Mouse (Mus musculus): ENCODE data around the gene Lemd1. TPM values are rescaled to one million over a fixed set of nuclear protein-coding genes. Genes with fewer than 3 reads are reported as not detected.

Lemd1 gene
- total and polyA plus RNA-seq, 3 experiments: not detected

- no peaks in the 10 kb centered on the region for H3K4me1 ChIP-seq (ENCODE audit: control insufficient read depth, insufficient read depth, low read length)
- no peaks in the 10 kb centered on the region for H3K36me3 ChIP-seq (ENCODE audit: control insufficient read depth, insufficient read depth, low read length)
- DNase-seq: no peak
- no peak overlapping the region for H3K27ac ChIP-seq
- TF ChIP-seq POLR2A (IDR thresholded peaks at IDR 0.05; ENCODE audit: insufficient read depth, low read depth, low read length): no peak
- TF ChIP-seq CTCF (IDR thresholded peaks at IDR 0.05): no peak
- WGBS: 97% methylated on average over 9 of the region's 9 CpGs
- H3K4me3 ChIP-seq: no peak overlapping the region
- no peak overlapping the region for H3K9ac ChIP-seq (ENCODE audit: low read depth, low read length)
- no peaks in the 10 kb centered on the region; the same call in 1 of the 2 replicates for H3K27me3 ChIP-seq (ENCODE audit: control insufficient read depth, insufficient read depth, low read length)
- H3K79me2 ChIP-seq (replicated peaks; ENCODE audit: control insufficient read depth, insufficient read depth, low read length): no peaks in the 10 kb centered on the region
- intact Hi-C loops (cut with DNase I): no loop called here
These were observed 111.2 kb downstream of the Lemd1 start for GRCm38 (mm10) chr1:132302341-132302866.

- no peak overlapping the region for H3K27ac ChIP-seq
- TF ChIP-seq POLR2A (IDR thresholded peaks at IDR 0.05; ENCODE audit: insufficient read depth, low read depth, low read length) (no peak), EP300 (IDR thresholded peaks at IDR 0.05; ENCODE audit: insufficient read depth, low read depth, low read length) (no peak), CTCF (IDR thresholded peaks at IDR 0.05) (no peak)
- H3K27me3 ChIP-seq (ENCODE audit: control insufficient read depth, insufficient read depth, low read length): no peaks in the 10 kb centered on the region
- no peaks in the 10 kb centered on the region for H3K79me2 ChIP-seq (replicated peaks; ENCODE audit: control insufficient read depth, insufficient read depth, low read length)
- H3K4me1 ChIP-seq (ENCODE audit: control insufficient read depth, insufficient read depth, low read length): no peaks in the 10 kb centered on the region
- H3K36me3 ChIP-seq (ENCODE audit: control insufficient read depth, insufficient read depth, low read length): no peaks in the 10 kb centered on the region
- H3K9ac ChIP-seq (ENCODE audit: low read depth, low read length): no peak overlapping the region
- intact Hi-C loops (cut with DNase I): loop anchor here (5.0 kb wide), 1 partner anchor 67 kb away; no protein-coding TSS in a partner anchor
- no peak overlapping the region for H3K4me3 ChIP-seq
- DNase-seq: no peak
- WGBS: 66% methylated on average over 9 of the region's 9 CpGs
These were observed 113.5 kb downstream of the Lemd1 start for GRCm38 (mm10) chr1:132304618-132305214.

- H3K36me3 ChIP-seq (ENCODE audit: control insufficient read depth, insufficient read depth, low read length): no peaks in the 10 kb centered on the region
- intact Hi-C loops (cut with DNase I): loop anchor here (2.0 to 5.0 kb wide), 2 partner anchors 69 to 149 kb away; no protein-coding TSS in a partner anchor
- 48% methylated on average over 4 of the region's 4 CpGs for WGBS
- DNase-seq: peak; percentile 37 to 58
- no peak overlapping the region for H3K27ac ChIP-seq
- no peak overlapping the region for H3K9ac ChIP-seq (ENCODE audit: low read depth, low read length)
- no peaks in the 10 kb centered on the region for H3K27me3 ChIP-seq (ENCODE audit: control insufficient read depth, insufficient read depth, low read length)
- TF ChIP-seq EP300 (IDR thresholded peaks at IDR 0.05; ENCODE audit: insufficient read depth, low read depth, low read length): no peak
- peak; percentile 73 for TF ChIP-seq CTCF (IDR thresholded peaks at IDR 0.05)
- TF ChIP-seq POLR2A (IDR thresholded peaks at IDR 0.05; ENCODE audit: insufficient read depth, low read depth, low read length): no peak
- no peaks in the 10 kb centered on the region for H3K79me2 ChIP-seq (replicated peaks; ENCODE audit: control insufficient read depth, insufficient read depth, low read length)
- H3K4me1 ChIP-seq (ENCODE audit: control insufficient read depth, insufficient read depth, low read length): peaks cover 2% of the 10 kb centered on the region; the same call in 1 of the 2 replicates
- no peak overlapping the region for H3K4me3 ChIP-seq
These were observed 114.9 kb downstream of the Lemd1 start for GRCm38 (mm10) chr1:132306160-132306559.

GRCm38 (mm10) chr1:132306808-132307207 is 115.6 kb downstream of the Lemd1 start:
- Histone ChIP-seq H3K79me2 (replicated peaks; ENCODE audit: control insufficient read depth, insufficient read depth, low read length) (no peaks in the 10 kb centered on the region), H3K36me3 (ENCODE audit: control insufficient read depth, insufficient read depth, low read length) (no peaks in the 10 kb centered on the region), H3K4me1 (ENCODE audit: control insufficient read depth, insufficient read depth, low read length) (peaks cover 2% of the 10 kb centered on the region; the same call in 1 of the 2 replicates), H3K27me3 (ENCODE audit: control insufficient read depth, insufficient read depth, low read length) (no peaks in the 10 kb centered on the region), H3K9ac (ENCODE audit: low read depth, low read length) (no peak overlapping the region), H3K27ac (no peak overlapping the region), H3K4me3 (no peak overlapping the region)
- intact Hi-C loops (cut with DNase I): loop anchor here (2.0 to 5.0 kb wide), 2 partner anchors 70 to 150 kb away; no protein-coding TSS in a partner anchor
- no peak for DNase-seq
- TF ChIP-seq CTCF (IDR thresholded peaks at IDR 0.05) (no peak), POLR2A (IDR thresholded peaks at IDR 0.05; ENCODE audit: insufficient read depth, low read depth, low read length) (no peak), EP300 (IDR thresholded peaks at IDR 0.05; ENCODE audit: insufficient read depth, low read depth, low read length) (no peak)
- WGBS: 38% methylated on average over 4 of the region's 4 CpGs

- no peak for DNase-seq
- no peaks in the 10 kb centered on the region for H3K27me3 ChIP-seq (ENCODE audit: control insufficient read depth, insufficient read depth, low read length)
- 83% methylated on average over 6 of the region's 6 CpGs for WGBS
- intact Hi-C loops (cut with DNase I): loop anchor here (2.0 to 5.0 kb wide), 2 partner anchors 71 to 151 kb away; no protein-coding TSS in a partner anchor
- H3K9ac ChIP-seq (ENCODE audit: low read depth, low read length): no peak overlapping the region
- H3K4me3 ChIP-seq: no peak overlapping the region
- H3K79me2 ChIP-seq (replicated peaks; ENCODE audit: control insufficient read depth, insufficient read depth, low read length): no peaks in the 10 kb centered on the region
- no peak for TF ChIP-seq POLR2A (IDR thresholded peaks at IDR 0.05; ENCODE audit: insufficient read depth, low read depth, low read length)
- H3K4me1 ChIP-seq (ENCODE audit: control insufficient read depth, insufficient read depth, low read length): peaks cover 7% of the 10 kb centered on the region
- H3K36me3 ChIP-seq (ENCODE audit: control insufficient read depth, insufficient read depth, low read length): no peaks in the 10 kb centered on the region
- no peak overlapping the region for H3K27ac ChIP-seq
These were observed 116.7 kb downstream of the Lemd1 start for GRCm38 (mm10) chr1:132307962-132308361.

GRCm38 (mm10) chr1:132308674-132309073 is 117.4 kb downstream of the Lemd1 start:
- H3K36me3 ChIP-seq (ENCODE audit: control insufficient read depth, insufficient read depth, low read length): no peaks in the 10 kb centered on the region
- no peaks in the 10 kb centered on the region for H3K79me2 ChIP-seq (replicated peaks; ENCODE audit: control insufficient read depth, insufficient read depth, low read length)
- DNase-seq: no peak
- 73% methylated on average over 7 of the region's 7 CpGs for WGBS
- TF ChIP-seq POLR2A (IDR thresholded peaks at IDR 0.05; ENCODE audit: insufficient read depth, low read depth, low read length) (no peak), CTCF (IDR thresholded peaks at IDR 0.05) (no peak), EP300 (IDR thresholded peaks at IDR 0.05; ENCODE audit: insufficient read depth, low read depth, low read length) (no peak)
- H3K27ac ChIP-seq: no peak overlapping the region
- H3K9ac ChIP-seq (ENCODE audit: low read depth, low read length): no peak overlapping the region
- no peak overlapping the region for H3K4me3 ChIP-seq
- H3K27me3 ChIP-seq (ENCODE audit: control insufficient read depth, insufficient read depth, low read length): no peaks in the 10 kb centered on the region
- intact Hi-C loops (cut with DNase I): loop anchor here (5.0 kb wide), 1 partner anchor 71 kb away; no protein-coding TSS in a partner anchor
- H3K4me1 ChIP-seq (ENCODE audit: control insufficient read depth, insufficient read depth, low read length): peaks cover 7% of the 10 kb centered on the region

Small RNAs within 50 kb of the gene (microRNA-seq; reads per million reads assigned to microRNA genes)
- 2.7 to 2.8 reads per million in 2 experiments for gene Mir135b

Other genes starting within 250 kb of the Lemd1 start
- gene Slc45a3, start 228.5 kb upstream of the Lemd1 start, total RNA-seq (2021): 1 to 10 TPM; 3.8 to 7.0 TPM
- gene Slc45a3, start 228.5 kb upstream of the Lemd1 start, polyA plus RNA-seq (2012; rRNA removed): 5.5 and 6.4 TPM in 2 replicates
- 10 to 100 TPM; 76.5 to 77.4 TPM for gene Elk4, start 183.8 kb upstream of the Lemd1 start, total RNA-seq (2021)
- gene Elk4, start 183.8 kb upstream of the Lemd1 start, polyA plus RNA-seq (2012; rRNA removed): 20.8 and 32.7 TPM in 2 replicates
- gene Mfsd4a, start 123.4 kb upstream of the Lemd1 start, total RNA-seq (2021): 1 to 10 TPM; 1.4 to 1.6 TPM
- 3.0 and 3.6 TPM in 2 replicates for gene Mfsd4a, start 123.4 kb upstream of the Lemd1 start, polyA plus RNA-seq (2012; rRNA removed)
- 10 to 100 TPM; 14.0 to 15.8 TPM for gene Cdk18, start 51.7 kb upstream of the Lemd1 start, total RNA-seq (2021)
- gene Cdk18, start 51.7 kb upstream of the Lemd1 start, polyA plus RNA-seq (2012; rRNA removed): 20.9 and 25.1 TPM in 2 replicates
- gene AC124108.1, start within 50 bp of the Lemd1 start, total RNA-seq (2021): under 1 TPM in 1 of 2 experiments, not detected in 1; 0.05 TPM
- gene AC124108.1, start within 50 bp of the Lemd1 start, polyA plus RNA-seq (2012; rRNA removed): 0.06 TPM in 1 of 2 replicates, not detected in the other
- not detected for gene Gm10188, start 38.3 kb downstream of the Lemd1 start, total RNA-seq (2021)
- not detected in 2 replicates for gene Gm10188, start 38.3 kb downstream of the Lemd1 start, polyA plus RNA-seq (2012; rRNA removed)
- gene Klhdc8a, start 107.2 kb downstream of the Lemd1 start, total RNA-seq (2021): 10 to 100 TPM; 15.4 to 21.0 TPM
- 15.9 and 18.7 TPM in 2 replicates for gene Klhdc8a, start 107.2 kb downstream of the Lemd1 start, polyA plus RNA-seq (2012; rRNA removed)
- 1 to 10 TPM; 4.1 to 4.3 TPM for gene Nuak2, start 124.7 kb downstream of the Lemd1 start, total RNA-seq (2021)
- 2.8 and 4.0 TPM in 2 replicates for gene Nuak2, start 124.7 kb downstream of the Lemd1 start, polyA plus RNA-seq (2012; rRNA removed)
- gene Tmcc2, start 199.8 kb downstream of the Lemd1 start, total RNA-seq (2021): 10 to 100 TPM; 21.9 to 25.4 TPM
- gene Tmcc2, start 199.8 kb downstream of the Lemd1 start, polyA plus RNA-seq (2012; rRNA removed): 17.5 and 19.4 TPM in 2 replicates
- gene Dstyk, start 226.1 kb downstream of the Lemd1 start, total RNA-seq (2021): 10 to 100 TPM; 14.6 to 16.0 TPM
- 8.9 and 24.1 TPM in 2 replicates for gene Dstyk, start 226.1 kb downstream of the Lemd1 start, polyA plus RNA-seq (2012; rRNA removed)